Mouse (Mus musculus): ENCODE data around the gene Zfp182.
A peak's percentile ranks its signal among the peaks of the same experiment; 100 is the strongest.

The Zfp182 gene

DNA sequence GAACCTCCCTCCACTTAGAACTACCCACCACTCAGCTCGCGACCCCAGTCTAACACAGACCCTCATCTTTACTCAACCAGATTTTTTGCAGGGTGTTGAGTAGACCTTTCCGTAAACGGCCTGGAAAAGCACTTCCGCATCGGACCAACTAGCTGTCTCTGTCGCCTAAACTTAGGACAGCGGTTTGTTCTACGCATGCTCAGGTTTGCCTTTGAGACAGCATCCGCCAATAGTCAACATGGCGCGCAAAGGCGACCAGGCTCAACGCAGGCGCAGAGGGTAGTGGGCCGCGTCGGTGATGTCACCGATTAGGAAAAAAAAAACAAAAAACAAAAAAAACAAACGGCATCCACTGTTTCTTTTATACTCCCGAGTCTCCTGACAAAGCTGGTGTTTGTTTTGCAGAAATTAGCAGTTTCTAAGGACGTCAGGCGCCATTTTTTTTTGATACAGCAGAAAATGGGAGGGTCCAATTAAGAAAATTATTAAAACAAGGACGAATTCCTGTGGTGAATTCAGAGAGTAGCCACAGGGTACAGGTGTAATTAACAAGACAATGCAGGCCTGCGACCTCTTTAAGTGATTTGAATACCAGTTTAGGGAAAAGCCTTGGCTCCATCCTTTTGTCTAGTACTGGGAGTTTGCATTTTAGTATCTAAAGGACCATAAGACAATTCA lies at the start of gene Zfp182:
Gene Zfp182, minus strand, starts transcription at position 451 of the 678 bp plus-strand sequence.
- peak; percentile 80 for DNase-seq (ENCODE audit: low spot score)

DNA sequence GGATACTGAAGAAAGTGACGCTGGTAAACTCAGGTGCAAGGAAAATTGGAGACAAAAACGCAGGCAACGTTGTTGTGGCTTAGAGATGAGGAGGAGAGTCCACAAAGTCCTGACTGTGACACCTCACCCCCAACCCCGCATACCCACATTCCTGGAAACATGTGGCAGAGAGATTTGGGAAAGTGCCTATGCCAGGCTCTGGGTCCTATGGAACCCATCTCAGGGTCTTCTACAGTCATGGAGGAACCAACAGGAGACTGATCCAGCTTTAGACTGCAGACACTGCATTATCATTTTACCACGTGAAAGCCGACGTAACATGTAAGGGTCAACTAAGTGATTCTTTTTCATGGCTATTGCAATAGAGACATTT lies 27.7 kb upstream of the Zfp182 start:
- DNase-seq (ENCODE audit: low spot score) = no peak

DNA sequence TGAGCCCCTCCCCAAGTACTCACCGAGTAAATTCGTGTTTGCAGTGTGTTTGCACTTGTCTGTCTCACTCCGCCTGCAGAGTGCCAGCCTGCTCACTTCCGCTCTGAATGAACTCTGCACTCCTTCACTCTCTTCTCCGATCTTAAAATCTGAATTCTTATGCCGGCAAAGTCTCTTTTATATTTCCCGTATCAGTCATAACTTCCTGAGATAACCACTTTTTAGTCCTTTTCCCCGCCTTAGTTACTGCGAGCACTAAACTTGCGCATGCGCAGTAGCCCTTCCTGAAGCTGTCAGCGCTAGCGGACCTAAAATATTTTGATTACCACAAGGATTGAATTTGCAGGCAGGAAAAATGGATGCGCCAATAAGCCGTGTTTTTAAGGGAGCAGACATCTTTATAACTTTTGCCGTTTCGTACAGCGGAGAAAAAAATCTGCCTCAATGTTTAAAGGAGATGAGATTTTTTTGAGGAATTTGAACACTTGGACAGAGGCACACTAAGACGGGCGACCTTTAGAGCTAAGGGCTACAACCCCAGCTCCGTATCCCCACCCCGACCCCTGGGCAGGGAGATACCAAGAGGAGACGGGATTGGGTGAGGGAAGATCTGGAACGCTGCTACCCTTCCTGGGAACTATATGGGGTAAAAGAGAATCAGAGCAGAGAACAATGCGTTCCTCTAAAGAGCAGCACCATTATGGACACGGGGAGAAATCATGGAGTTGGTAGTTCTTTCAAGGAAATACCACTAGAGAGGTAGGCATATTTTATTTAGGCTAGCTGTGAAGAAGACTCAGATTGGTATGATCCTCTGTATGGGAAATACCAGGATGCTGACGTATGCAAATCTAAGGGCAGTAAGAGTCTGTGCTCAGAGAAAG lies 27.1 kb upstream of the Zfp182 start, which contains the start of gene Zfp300:
Gene Zfp300, minus strand, starts transcription at position 545 of the 884 bp plus-strand sequence.
- peak; percentile 60 for DNase-seq (ENCODE audit: low spot score)

DNA sequence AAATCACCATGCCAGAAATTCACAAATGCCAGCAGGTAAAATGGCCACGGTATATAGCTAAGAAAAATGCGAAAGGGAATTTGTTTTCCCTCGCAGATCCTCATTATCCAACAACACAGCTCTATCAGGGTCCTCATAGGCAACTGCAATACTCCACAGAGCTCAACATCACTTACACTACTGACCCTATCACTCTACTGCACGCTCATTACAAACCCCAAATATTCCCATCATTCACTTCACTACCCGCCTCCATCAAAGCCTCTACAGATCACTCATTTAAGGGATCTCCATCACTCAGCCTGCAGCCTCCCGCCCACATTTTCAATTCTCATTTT lies 26.5 kb upstream of the Zfp182 start:
- no peak for DNase-seq (ENCODE audit: low spot score)

DNA sequence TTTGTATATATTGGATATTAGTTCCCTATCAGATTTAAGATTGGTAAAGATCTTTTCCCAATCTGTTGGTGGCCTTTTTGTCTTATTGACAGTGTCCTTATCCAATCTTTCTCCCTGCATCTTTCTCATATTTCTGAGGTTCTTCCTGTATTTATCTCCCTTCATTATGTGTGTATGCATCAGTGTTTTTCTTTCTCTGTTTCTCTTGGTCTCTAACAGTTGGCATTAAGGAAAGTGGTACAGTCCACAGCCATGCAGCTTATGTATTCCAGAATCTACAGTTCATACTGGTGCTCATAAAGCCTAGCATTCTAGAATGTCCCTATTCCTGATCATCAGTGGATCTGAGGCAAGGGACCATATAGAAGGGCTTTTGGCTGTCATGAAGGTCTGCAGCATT lies 6.0 kb upstream of the Zfp182 start, which contains the start of gene Spaca5:
Gene Spaca5, plus strand, starts transcription at position 301 of the 400 bp plus-strand sequence.
- DNase-seq (ENCODE audit: low spot score) = no peak

DNA sequence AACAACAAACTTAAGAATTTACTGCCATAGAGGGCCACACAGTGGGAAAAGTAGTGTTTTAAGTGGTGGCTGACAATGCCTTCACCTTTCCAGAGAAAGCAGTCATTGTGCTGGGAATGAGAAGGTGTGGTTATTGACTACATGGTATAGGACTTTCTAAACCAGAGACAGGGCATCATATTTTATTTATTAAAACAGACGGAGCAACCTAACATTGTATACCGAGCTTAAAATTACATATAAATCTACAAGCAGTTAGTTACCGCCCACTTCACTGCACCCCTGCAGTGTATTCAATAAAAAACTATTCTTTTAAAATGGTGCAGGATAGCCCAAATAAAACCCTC lies 401 bp upstream of the Zfp182 start:
- DNase-seq (ENCODE audit: low spot score) = no peak

DNA sequence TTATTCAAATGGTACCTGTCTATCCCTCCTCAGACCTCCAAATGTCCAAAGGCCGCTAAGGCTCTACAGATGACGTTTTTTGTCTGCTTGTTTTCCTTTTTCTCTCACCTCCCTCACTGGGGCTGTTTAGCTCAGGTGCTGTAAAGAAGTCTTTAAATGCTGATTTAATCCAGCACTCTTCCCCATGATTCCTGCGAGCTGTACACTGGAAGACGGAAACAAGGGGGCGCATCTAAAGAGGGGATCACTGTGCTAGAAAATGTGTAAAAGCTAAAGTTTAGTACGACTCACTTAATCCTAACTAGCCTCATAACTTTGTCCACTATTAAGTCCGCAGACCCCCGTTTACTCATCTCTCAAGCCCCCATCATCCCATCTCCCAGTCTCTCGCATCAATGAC lies 656 bp downstream of the Zfp182 start:
- DNase-seq (ENCODE audit: low spot score) = no peak

DNA sequence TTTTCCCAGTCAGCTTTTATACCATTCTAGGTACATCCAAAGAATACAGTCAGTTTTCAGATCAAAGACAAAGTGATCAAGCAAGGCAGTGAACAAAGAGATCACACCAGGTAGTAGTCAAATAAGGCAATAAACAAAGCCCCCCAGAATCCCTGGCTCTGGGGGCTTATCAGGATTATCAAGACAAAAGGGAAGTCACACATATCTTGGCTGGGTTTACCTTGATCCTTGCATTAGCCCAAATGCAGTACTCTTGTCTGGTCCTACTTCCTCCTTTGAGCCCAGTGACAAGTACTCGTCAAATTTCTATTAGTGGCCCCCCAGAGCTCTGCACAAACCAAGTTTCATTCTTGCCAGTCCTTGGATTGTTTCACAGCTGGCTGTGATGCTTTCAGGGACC lies 81.2 kb downstream of the Zfp182 start:
- no peak for DNase-seq (ENCODE audit: low spot score)
